Comparison of ENCODE assay signal across 17 mouse cellular contexts in genomic region chr9:92546446-92546845, GRCm38 (mm10). TPM values are rescaled to one million over a fixed set of nuclear protein-coding genes. Genes with fewer than 3 reads are reported as not detected.
DNase-seq lines count a peak whose midpoint lies in the region; ATAC-seq and TF ChIP-seq lines count a peak whose summit lies in the region.
"Had no signal": no experiment of that assay in that cellular context is flagged by ENCODE, and none has a peak within 500 bp of the region (broad histone marks: within the 10 kb centered on the region; RNA-seq: fewer than 3 reads in every experiment).

No protein-coding gene starts in this region.

- H3K4me3 ChIP-seq in hindbrain, embryonic 12.5 days, result no peak overlapping the region
- no peak overlapping the region for H3K4me3 ChIP-seq in hindbrain, embryonic 10.5 days
- peak overlapping the region; percentile 13; the same call in 1 of the 2 replicates for H3K4me3 ChIP-seq in G1E (ENCODE audit: low read depth, low read length)
- H3K4me3 ChIP-seq in embryonic facial prominence, embryonic 13.5 days, result peak overlapping the region; percentile 90
- peak overlapping the region; percentile 88 for H3K4me3 ChIP-seq in limb, embryonic 13.5 days
- H3K4me3 ChIP-seq: forebrain, embryonic 10.5 days; intestine, embryonic 15.5 days; megakaryocyte, embryonic 14.5 days; neural tube, embryonic 13.5 days had no signal

- no peak for DNase-seq in hindbrain, embryonic 10.5 days (ENCODE audit: low spot score)
- no peak for DNase-seq in G1E (ENCODE audit: low spot score)
- no peak for DNase-seq in thymus, postnatal 0 days (ENCODE audit: low spot score)
- no peak for DNase-seq in spleen, adult 12 weeks (ENCODE audit: low spot score)
- DNase-seq: cerebellum, adult 9-10 months; gastrocnemius, postnatal 14 days; lung, postnatal 10 days; right cerebral cortex, postnatal 4 days had no signal

- H3K27me3 ChIP-seq in hindbrain, embryonic 12.5 days, result no peaks in the 10 kb centered on the region
- no peaks in the 10 kb centered on the region for H3K27me3 ChIP-seq in hindbrain, embryonic 10.5 days (ENCODE audit: insufficient read depth, poor library complexity, severe bottlenecking)
- no peaks in the 10 kb centered on the region for H3K27me3 ChIP-seq in G1E (ENCODE audit: insufficient read depth, low read length)
- no peaks in the 10 kb centered on the region for H3K27me3 ChIP-seq in embryonic facial prominence, embryonic 13.5 days
- H3K27me3 ChIP-seq in limb, embryonic 13.5 days, result no peaks in the 10 kb centered on the region
- H3K27me3 ChIP-seq: intestine, embryonic 15.5 days; neural tube, embryonic 13.5 days had no signal

- WGBS in hindbrain, embryonic 12.5 days, result 80% methylated on average over 8 of the region's 8 CpGs
- WGBS in hindbrain, embryonic 10.5 days, result 86% methylated on average over 8 of the region's 8 CpGs
- WGBS in embryonic facial prominence, embryonic 13.5 days, result 37% methylated on average over 8 of the region's 8 CpGs
- WGBS in limb, embryonic 13.5 days, result 31% methylated on average over 8 of the region's 8 CpGs

- H3K4me1 ChIP-seq in hindbrain, embryonic 12.5 days, result peaks cover 17% of the 10 kb centered on the region
- peaks cover 49% of the 10 kb centered on the region for H3K4me1 ChIP-seq in hindbrain, embryonic 10.5 days (replicated peaks)
- peaks cover 39% of the 10 kb centered on the region for H3K4me1 ChIP-seq in G1E (ENCODE audit: insufficient read depth, low read depth, low read length)
- H3K4me1 ChIP-seq in embryonic facial prominence, embryonic 13.5 days, result peaks cover 59% of the 10 kb centered on the region
- peaks cover 64% of the 10 kb centered on the region for H3K4me1 ChIP-seq in limb, embryonic 13.5 days

- H3K9ac ChIP-seq in hindbrain, embryonic 12.5 days, result no peak overlapping the region
- H3K9ac ChIP-seq in embryonic facial prominence, embryonic 13.5 days, result no peak overlapping the region
- peak overlapping the region; percentile 35; the same call in 1 of the 2 replicates for H3K9ac ChIP-seq in limb, embryonic 13.5 days
- H3K9ac ChIP-seq: hindbrain, embryonic 14.5 days; intestine, embryonic 15.5 days; liver, embryonic 14.5 days; neural tube, embryonic 13.5 days had no signal

- H3K4me2 ChIP-seq in hindbrain, embryonic 12.5 days (replicated peaks), result peak overlapping the region; percentile 11; the same call in 1 of the 2 replicates
- H3K4me2 ChIP-seq in embryonic facial prominence, embryonic 13.5 days, result peak overlapping the region; percentile 68
- H3K4me2 ChIP-seq in limb, embryonic 13.5 days (replicated peaks), result peak overlapping the region; percentile 72
- H3K4me2 ChIP-seq: hindbrain, embryonic 14.5 days; intestine, embryonic 15.5 days; neural tube, embryonic 13.5 days had no signal

- H3K9me3 ChIP-seq in hindbrain, embryonic 12.5 days (replicated peaks), result no peaks in the 10 kb centered on the region
- no peaks in the 10 kb centered on the region for H3K9me3 ChIP-seq in hindbrain, embryonic 10.5 days
- H3K9me3 ChIP-seq in G1E (replicated peaks), result no peaks in the 10 kb centered on the region
- no peaks in the 10 kb centered on the region for H3K9me3 ChIP-seq in embryonic facial prominence, embryonic 13.5 days
- no peaks in the 10 kb centered on the region for H3K9me3 ChIP-seq in limb, embryonic 13.5 days
- H3K9me3 ChIP-seq: forebrain, embryonic 10.5 days; intestine, embryonic 15.5 days; megakaryocyte, embryonic 14.5 days; neural tube, embryonic 13.5 days had no signal

- no peaks in the 10 kb centered on the region for H3K36me3 ChIP-seq in hindbrain, embryonic 12.5 days
- H3K36me3 ChIP-seq in hindbrain, embryonic 10.5 days, result peaks cover 9% of the 10 kb centered on the region
- peaks cover 36% of the 10 kb centered on the region for H3K36me3 ChIP-seq in G1E (replicated peaks)
- peaks cover 18% of the 10 kb centered on the region for H3K36me3 ChIP-seq in embryonic facial prominence, embryonic 13.5 days
- peaks cover 20% of the 10 kb centered on the region for H3K36me3 ChIP-seq in limb, embryonic 13.5 days
- H3K36me3 ChIP-seq: intestine, embryonic 15.5 days; neural tube, embryonic 13.5 days had no signal

- no peak overlapping the region for H3K27ac ChIP-seq in hindbrain, embryonic 12.5 days
- no peak overlapping the region for H3K27ac ChIP-seq in hindbrain, embryonic 10.5 days
- peak overlapping the region; percentile 74 for H3K27ac ChIP-seq in embryonic facial prominence, embryonic 13.5 days
- peak overlapping the region; percentile 55; the same call in 1 of the 2 replicates for H3K27ac ChIP-seq in limb, embryonic 13.5 days
- H3K27ac ChIP-seq: forebrain, embryonic 10.5 days; hindbrain, embryonic 14.5 days; intestine, embryonic 15.5 days; liver, embryonic 14.5 days; neural tube, embryonic 13.5 days had no signal

- ATAC-seq in hindbrain, embryonic 12.5 days (ENCODE audit: low FRiP score), result no peak
- no peak for ATAC-seq in G1E (ENCODE audit: extremely low read depth, insufficient number of reproducible peaks, low FRiP score, poor library complexity, severe bottlenecking)
- ATAC-seq in embryonic facial prominence, embryonic 13.5 days (ENCODE audit: insufficient number of reproducible peaks, insufficient read depth, low FRiP score, low TSS enrichment, low read depth), result peak; percentile 45; the same call in 1 of the 2 replicates
- ATAC-seq in limb, embryonic 13.5 days (ENCODE audit: low FRiP score, low read depth), result no peak
- ATAC-seq: intestine, embryonic 15.5 days had no signal

- TF ChIP-seq CTCF in G1E (IDR thresholded peaks at IDR 0.05; ENCODE audit: low read depth, low read length), result no peak

RNA-seq across cellular contexts. Expression of gene Plod2, which starts 4.4 kb away (rescaled TPM):
- 48.6 and 58.2 TPM in 2 replicates for polyA plus RNA-seq in hindbrain, embryonic 12.5 days (2016; fragmentation: Nextera tagmentation; extraction: Ambion mirVana)
- polyA plus RNA-seq in hindbrain, embryonic 10.5 days (2016; fragmentation: Nextera tagmentation; extraction: Ambion mirVana), result 20.5 and 29.0 TPM in 2 replicates
- total RNA-seq in G1E (2014; fragmentation: Nextera tagmentation), result 155 and 157 TPM in 2 replicates
- total RNA-seq in G1E (2017), result 108 and 123 TPM in 2 replicates
- polyA plus RNA-seq in G1E (2012), result 4.0 and 4.9 TPM in 2 replicates
- polyA plus RNA-seq in embryonic facial prominence, embryonic 13.5 days (2015; fragmentation: Nextera tagmentation; extraction: Ambion mirVana), result 53.4 and 59.4 TPM in 2 replicates
- 56.6 and 62.8 TPM in 2 replicates for polyA plus RNA-seq in limb, embryonic 13.5 days (2015; fragmentation: Nextera tagmentation; extraction: Ambion mirVana)
- polyA plus RNA-seq in thymus, postnatal 0 days (2015; fragmentation: Nextera tagmentation; extraction: Ambion mirVana), result 8.4 and 8.5 TPM in 2 replicates

Comparison
In these comparisons a context has a peak if more than half of its experiments do, and no peak if none do; other contexts are left out.
1. H3K27ac ChIP-seq: peak in embryonic facial prominence, embryonic 13.5 days (single experiment) and limb, embryonic 13.5 days (single experiment); none in hindbrain, embryonic 12.5 days (single experiment) and hindbrain, embryonic 10.5 days (single experiment).
2. H3K4me2 ChIP-seq: peak in every context shown above with its lines; median percentile 72 in limb, embryonic 13.5 days; 68 in embryonic facial prominence, embryonic 13.5 days; 11 in hindbrain, embryonic 12.5 days.
3. H3K4me3 ChIP-seq: peak in G1E (single experiment), embryonic facial prominence, embryonic 13.5 days (single experiment) and limb, embryonic 13.5 days (single experiment); none in hindbrain, embryonic 12.5 days (single experiment) and hindbrain, embryonic 10.5 days (single experiment).